Mouse (Mus musculus): ENCODE measurements around the gene Amy2a4.
"Not testable (repeated sequence)": the region's sequence is repeated elsewhere in the genome, so short reads cannot be mapped to it uniquely, and the experiment has no call there.

- not testable (repeated sequence) for TF ChIP-seq CTCF (IDR thresholded peaks at IDR 0.05); POLR2A (IDR thresholded peaks at IDR 0.05; ENCODE audit: insufficient read depth, low read depth, low read length); EP300 (IDR thresholded peaks at IDR 0.05; ENCODE audit: insufficient read depth, low read depth, low read length)
These were observed 32.7 kb upstream of the Amy2a4 start, which contains the start of gene Amy2a3 for GRCm38 (mm10) chr3:113323952-113324351.
